Mouse (Mus musculus) erythroblast, embryonic 14.5 days (primary cell): Measurements from ENCODE around the gene Pfn1.

Experiments used
- GATA1 ChIP-seq: IDR thresholded peaks from 2 replicates; pipeline ENCODE4 v1.6.1; 2012; ENCODE audit warnings: low read length, inconsistent platforms, mixed read lengths
- TAL1 ChIP-seq: IDR thresholded peaks from 3 replicates; pipeline ENCODE4 v1.6.1; 2012; ENCODE audit warnings: low read length, inconsistent platforms, mixed read lengths

DNA sequence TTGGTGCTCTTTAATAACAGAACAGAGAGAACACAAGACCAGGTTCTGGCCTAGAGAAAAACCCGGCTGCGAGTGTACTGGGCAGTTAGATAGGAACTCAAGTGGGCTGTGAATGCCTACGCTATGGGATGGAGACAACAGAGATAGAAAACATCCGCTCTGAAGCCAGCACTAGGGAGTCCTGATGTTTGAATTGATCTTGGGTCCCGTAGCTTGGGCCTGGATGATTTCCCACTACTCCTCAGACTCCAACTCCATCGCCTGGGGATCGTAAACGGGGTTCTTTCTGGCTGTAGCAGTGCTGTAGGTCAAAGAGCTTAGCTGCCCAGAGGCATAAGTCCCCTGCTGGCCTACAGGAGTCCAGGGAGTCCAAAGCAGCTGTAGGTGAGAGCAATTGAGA is 33.9 kb upstream of the Pfn1 start:
- TF ChIP-seq GATA1 (no peak), TAL1 (no peak)
